8 mouse cellular contexts compared by ENCODE assay signal in genomic region chr7:125966402-125967261, GRCm38 (mm10).
A peak's percentile ranks its signal among the peaks of the same experiment; 100 is the strongest.
DNase-seq lines count a peak whose midpoint lies in the region; ATAC-seq lines count a peak whose summit lies in the region.
"Had no signal": no experiment of that assay in that cellular context is flagged by ENCODE, and none has a peak within 500 bp of the region (broad histone marks: within the 10 kb centered on the region; RNA-seq: fewer than 3 reads in every experiment).

No protein-coding gene starts in this region.

- intact Hi-C loops in left cerebral cortex, postnatal 25 days (cut with DNase I), result no loop called here

- ATAC-seq in hindbrain, embryonic 14.5 days (ENCODE audit: low FRiP score), result no peak
- no peak for ATAC-seq in neural tube, embryonic 13.5 days (ENCODE audit: low read depth)

- H3K27ac ChIP-seq in hindbrain, embryonic 14.5 days, result peak overlapping the region; percentile 32; the same call in 1 of the 2 replicates
- H3K27ac ChIP-seq in neural tube, embryonic 13.5 days (replicated peaks), result peak overlapping the region; percentile 73
- H3K27ac ChIP-seq: embryonic facial prominence, embryonic 13.5 days had no signal

- no peak overlapping the region for H3K4me3 ChIP-seq in hindbrain, embryonic 14.5 days (replicated peaks; ENCODE audit: low read length)
- H3K4me3 ChIP-seq in neural tube, embryonic 13.5 days, result no peak overlapping the region
- H3K4me3 ChIP-seq: embryonic facial prominence, embryonic 13.5 days had no signal

- H3K9me3 ChIP-seq in hindbrain, embryonic 14.5 days (ENCODE audit: control insufficient read depth, low read length), result no peaks in the 10 kb centered on the region
- no peaks in the 10 kb centered on the region for H3K9me3 ChIP-seq in neural tube, embryonic 13.5 days
- H3K9me3 ChIP-seq: embryonic facial prominence, embryonic 13.5 days had no signal

- H3K4me1 ChIP-seq in hindbrain, embryonic 14.5 days (replicated peaks; ENCODE audit: control insufficient read depth, insufficient read depth, low read length), result peaks cover 14% of the 10 kb centered on the region
- peaks cover 25% of the 10 kb centered on the region for H3K4me1 ChIP-seq in neural tube, embryonic 13.5 days (replicated peaks)

- no peak overlapping the region for H3K4me2 ChIP-seq in hindbrain, embryonic 14.5 days (replicated peaks)
- peak overlapping the region; percentile 17 for H3K4me2 ChIP-seq in neural tube, embryonic 13.5 days
- H3K4me2 ChIP-seq: embryonic facial prominence, embryonic 13.5 days had no signal

- 0 out of 2 replicates have a peak overlapping the region, but pooled peaks have one; percentile 7 for H3K9ac ChIP-seq in hindbrain, embryonic 14.5 days
- H3K9ac ChIP-seq in neural tube, embryonic 13.5 days, result peak overlapping the region; percentile 13; the same call in 1 of the 2 replicates
- H3K9ac ChIP-seq: embryonic facial prominence, embryonic 13.5 days had no signal

- 26% methylated on average over 16 of the region's 16 CpGs for WGBS in hindbrain, embryonic 14.5 days
- WGBS in neural tube, embryonic 13.5 days, result 37% methylated on average over 16 of the region's 16 CpGs

- no peaks in the 10 kb centered on the region for H3K36me3 ChIP-seq in hindbrain, embryonic 14.5 days (replicated peaks; ENCODE audit: control insufficient read depth, insufficient read depth)
- H3K36me3 ChIP-seq in neural tube, embryonic 13.5 days, result no peaks in the 10 kb centered on the region
- H3K36me3 ChIP-seq: embryonic facial prominence, embryonic 13.5 days had no signal

- peak; percentile 22 to 59 for DNase-seq in left cerebral cortex, postnatal 25 days (ENCODE audit: low spot score in 2 of 2)
- DNase-seq in left cerebral cortex, adult 8-10 months (ENCODE audit: low spot score in 2 of 2), result no peak
- DNase-seq in heart, adult 9 months (ENCODE audit: low spot score in 2 of 2), result peak; percentile 32 to 44
- DNase-seq in hindbrain, embryonic 14.5 days (ENCODE audit: low spot score), result no peak
- DNase-seq in frontal cortex, postnatal 25 days (ENCODE audit: low spot score in 2 of 2), result no peak
- no peak for DNase-seq in layer of hippocampus, postnatal 14 days (ENCODE audit: low spot score in 2 of 2)

- no peaks in the 10 kb centered on the region for H3K27me3 ChIP-seq in hindbrain, embryonic 14.5 days (ENCODE audit: control insufficient read depth, insufficient read depth, low read length)
- H3K27me3 ChIP-seq in neural tube, embryonic 13.5 days, result no peaks in the 10 kb centered on the region
- H3K27me3 ChIP-seq: embryonic facial prominence, embryonic 13.5 days had no signal

Comparison
In these comparisons a context has a peak if more than half of its experiments do, and no peak if none do; other contexts are left out.
1. DNase-seq: peak in left cerebral cortex, postnatal 25 days (2 of 2) and heart, adult 9 months (2 of 2); none in left cerebral cortex, adult 8-10 months (0 of 2), hindbrain, embryonic 14.5 days (single experiment), frontal cortex, postnatal 25 days (0 of 2) and layer of hippocampus, postnatal 14 days (0 of 2).